Mouse (Mus musculus) heart, adult 2 months (tissue): ENCODE measurements around the gene 1700122O11Rik.

Source experiments
- CTCF ChIP-seq: fragments of 200-600 bp; IDR thresholded peaks from 2 replicates; pipeline ENCODE4 v1.8.1; 2022; ENCODE audit warnings: antibody characterized with exemption, mild to moderate bottlenecking, moderate library complexity
- POLR2A ChIP-seq: fragments of 200-500 bp; IDR thresholded peaks from 2 replicates; pipeline ENCODE4 v1.6.1; 2011; ENCODE audit warnings: mild to moderate bottlenecking, low read depth, low read length, control low read depth; ENCODE audit not compliant: insufficient read depth

GRCm38 (mm10) chr17:48052338-48053067 lies 14.4 kb upstream of the 1700122O11Rik start:
- TF ChIP-seq CTCF, result no peak
- TF ChIP-seq POLR2A, result no peak
